Mouse (Mus musculus) CH12.LX (cell line): ENCODE data around the gene Btbd19.

Experiments used
- BHLHE40 ChIP-seq: IDR thresholded peaks from 2 replicates; pipeline ENCODE4 v1.6.1; 2011; ENCODE audit warnings: mild to moderate bottlenecking, low read depth, low read length, improper control_type of control experiment
- CHD1 ChIP-seq: IDR thresholded peaks from 2 replicates; pipeline ENCODE4 v1.6.1; 2012; ENCODE audit warnings: low read depth, low read length, improper control_type of control experiment, inconsistent platforms
- CTCF ChIP-seq, 2 experiments: IDR thresholded peaks in 1 of 2; conservative IDR thresholded peaks in 1 of 2; 2 replicates each; pipeline ENCODE4 v1.5.1; 2011 to 2012; ENCODE audit warnings: low read depth in 2 of 2, low read length in 2 of 2, improper control_type of control experiment in 1 of 2, inconsistent platforms in 1 of 2, mild to moderate bottlenecking in 1 of 2, moderate library complexity in 1 of 2
- E2F4 ChIP-seq: IDR thresholded peaks from 2 replicates; pipeline ENCODE4 v1.6.1; 2011; ENCODE audit warnings: low read depth, low read length, improper control_type of control experiment; ENCODE audit not compliant: insufficient replicate concordance
- EP300 ChIP-seq: IDR thresholded peaks from 2 replicates; pipeline ENCODE4 v1.6.1; 2011; ENCODE audit warnings: low read length, improper control_type of control experiment
- HCFC1 ChIP-seq: IDR thresholded peaks from 2 replicates; pipeline ENCODE4 v1.6.1; 2012; ENCODE audit warnings: low read depth, mild to moderate bottlenecking, inconsistent platforms, low read length, improper control_type of control experiment
- KAT2A ChIP-seq: IDR thresholded peaks from 2 replicates; pipeline ENCODE4 v1.6.1; 2012; ENCODE audit warnings: low read length, improper control_type of control experiment, inconsistent platforms; ENCODE audit not compliant: insufficient replicate concordance
- MAX ChIP-seq: IDR thresholded peaks from 2 replicates; pipeline ENCODE4 v1.6.1; 2011; ENCODE audit warnings: low read length, improper control_type of control experiment
- POLR2A ChIP-seq: IDR thresholded peaks from 2 replicates; pipeline ENCODE4 v1.6.1; 2011; ENCODE audit warnings: low read depth, mild to moderate bottlenecking, improper control_type of control experiment, low read length
- SMC3 ChIP-seq: IDR thresholded peaks from 2 replicates; pipeline ENCODE4 v1.6.1; 2011; ENCODE audit warnings: low read depth, low read length, improper control_type of control experiment
- TBP ChIP-seq: conservative IDR thresholded peaks from 2 replicates; pipeline ENCODE4 v1.6.1; 2011; ENCODE audit warnings: low read depth, low read length, improper control_type of control experiment
- TCF12 ChIP-seq: IDR thresholded peaks from 2 replicates; pipeline ENCODE4 v1.6.1; 2014; ENCODE audit warnings: low read depth, mild to moderate bottlenecking, inconsistent platforms, low read length, improper control_type of control experiment
- UBTF ChIP-seq: IDR thresholded peaks from 2 replicates; pipeline ENCODE4 v1.6.1; 2012; ENCODE audit warnings: low read depth, mild to moderate bottlenecking, inconsistent platforms, low read length, improper control_type of control experiment, moderate library complexity
- USF1 ChIP-seq: IDR thresholded peaks from 2 replicates; pipeline ENCODE4 v1.6.1; 2014; ENCODE audit warnings: low read depth, mild to moderate bottlenecking, inconsistent platforms, low read length, improper control_type of control experiment

DNA sequence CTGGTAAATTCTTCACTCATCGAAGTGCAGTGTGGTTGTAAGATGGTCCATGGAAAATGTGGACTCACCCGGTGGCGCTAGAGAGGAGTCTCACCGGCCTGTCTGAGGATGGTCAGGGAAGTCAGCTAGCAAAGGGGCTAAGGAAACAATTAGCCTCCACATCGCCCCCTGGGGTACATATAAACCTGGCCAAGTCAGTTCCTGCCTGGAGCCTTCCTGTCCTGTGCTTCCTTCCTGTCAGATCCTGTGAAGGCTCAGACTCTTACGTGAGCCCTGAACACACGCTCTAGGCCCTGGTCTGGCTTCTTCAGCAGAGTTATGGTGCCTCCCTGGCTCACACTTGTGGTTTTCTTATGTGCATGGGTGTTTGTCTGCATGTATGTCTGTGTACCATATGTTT, 24.3 kb downstream of the Btbd19 start:
- TF ChIP-seq POLR2A (no peak), UBTF (no peak), USF1 (no peak), CTCF (conservative IDR thresholded peaks at IDR 0.05 in 1 of 2, IDR thresholded peaks at IDR 0.05 in 1 of 2; ENCODE audit: low read depth in 2 of 2, low read length in 2 of 2) (peak; percentile 6 to 58; a peak in 2 of 4 replicates), TBP (no peak), KAT2A (no peak), EP300 (no peak), BHLHE40 (no peak), HCFC1 (no peak), SMC3 (peak; percentile 36), TCF12 (no peak), E2F4 (no peak), CHD1 (no peak), MAX (no peak)
